Mouse (Mus musculus): ENCODE measurements around the gene Fbxo31. TPM values are rescaled to one million over a fixed set of nuclear protein-coding genes. Genes with fewer than 3 reads are reported as not detected.
A peak's percentile ranks its signal among the peaks of the same experiment; 100 is the strongest.
"Not testable (repeated sequence)": the region's sequence is repeated elsewhere in the genome, so short reads cannot be mapped to it uniquely, and the experiment has no call there.

Gene Fbxo31
- polyA plus RNA-seq, 1 experiment from 2014 or later, result 16.3 TPM

DNA sequence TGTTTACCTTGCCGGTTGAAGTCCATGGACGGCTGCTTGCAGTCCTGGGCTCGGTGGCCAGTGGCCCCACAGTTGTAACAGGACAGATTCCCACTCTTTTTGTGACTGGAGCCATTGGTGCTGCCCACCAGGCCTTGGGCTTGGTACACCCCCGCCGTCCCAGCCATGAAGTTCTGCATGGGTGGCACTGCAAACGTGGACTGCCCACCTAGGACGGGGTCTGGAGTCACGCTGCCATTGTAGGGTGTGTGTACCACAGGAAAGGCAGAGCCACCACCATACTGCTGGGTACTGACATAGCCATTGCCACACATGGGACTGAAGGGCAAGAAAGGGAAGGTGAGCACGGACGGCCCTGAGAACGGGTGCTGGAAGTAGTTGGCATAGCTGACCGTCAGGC lies 25.2 kb upstream of the Fbxo31 start:
- DNase-seq (ENCODE audit: low spot score, missing footprints), result no peak
- ATAC-seq (ENCODE audit: low FRiP score), result no peak
- 94% methylated on average over 12 of the region's 12 CpGs for WGBS
- Histone ChIP-seq H3K27me3 (ENCODE audit: control insufficient read depth, insufficient read depth, low read length) (no peaks in the 10 kb centered on the region), H3K9me3 (ENCODE audit: control insufficient read depth, low read length) (no peaks in the 10 kb centered on the region), H3K9ac (ENCODE audit: low read length) (no peak overlapping the region), H3K27ac (ENCODE audit: low read depth, low read length) (no peak overlapping the region), H3K4me1 (ENCODE audit: control insufficient read depth, insufficient read depth, low read length) (no peaks in the 10 kb centered on the region), H3K4me3 (ENCODE audit: low read depth, low read length) (no peak overlapping the region), H3K36me3 (ENCODE audit: control insufficient read depth, insufficient read depth, low read length) (peaks cover 34% of the 10 kb centered on the region), H3K4me2 (no peak overlapping the region)

DNA sequence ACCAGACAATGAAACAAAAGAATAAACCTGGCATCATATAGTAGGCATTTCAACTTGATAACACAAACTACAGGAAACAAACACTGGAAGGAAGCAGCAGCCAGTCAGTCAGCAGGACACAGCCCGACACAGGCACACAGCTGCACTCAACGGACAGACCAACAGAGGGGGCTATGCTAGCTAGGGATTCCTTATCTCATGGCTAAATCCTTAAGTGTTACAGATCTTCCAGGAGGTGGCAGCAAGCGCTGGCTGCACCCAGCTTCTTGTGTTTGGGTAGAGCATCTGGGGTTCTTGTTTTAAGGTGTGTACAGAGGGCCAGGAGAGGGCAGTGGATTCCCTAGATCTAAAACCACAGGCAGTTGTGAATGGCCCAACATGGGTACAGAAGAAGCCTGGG lies 24.3 kb upstream of the Fbxo31 start:
- H3K9me3 ChIP-seq (ENCODE audit: control insufficient read depth, low read length), result no peaks in the 10 kb centered on the region
- H3K36me3 ChIP-seq (ENCODE audit: control insufficient read depth, insufficient read depth, low read length), result peaks cover 35% of the 10 kb centered on the region
- H3K4me2 ChIP-seq, result no peak overlapping the region
- no peak overlapping the region for H3K9ac ChIP-seq (ENCODE audit: low read length)
- peak; percentile 51; the same call in 1 of the 2 replicates for ATAC-seq (ENCODE audit: low FRiP score)
- H3K4me3 ChIP-seq (ENCODE audit: low read depth, low read length), result no peak overlapping the region
- 30% methylated on average over 3 of the region's 3 CpGs for WGBS
- no peaks in the 10 kb centered on the region for H3K4me1 ChIP-seq (ENCODE audit: control insufficient read depth, insufficient read depth, low read length)
- H3K27me3 ChIP-seq (ENCODE audit: control insufficient read depth, insufficient read depth, low read length), result no peaks in the 10 kb centered on the region
- peak; percentile 90 for DNase-seq (ENCODE audit: low spot score, missing footprints)
- H3K27ac ChIP-seq (ENCODE audit: low read depth, low read length), result no peak overlapping the region

DNA sequence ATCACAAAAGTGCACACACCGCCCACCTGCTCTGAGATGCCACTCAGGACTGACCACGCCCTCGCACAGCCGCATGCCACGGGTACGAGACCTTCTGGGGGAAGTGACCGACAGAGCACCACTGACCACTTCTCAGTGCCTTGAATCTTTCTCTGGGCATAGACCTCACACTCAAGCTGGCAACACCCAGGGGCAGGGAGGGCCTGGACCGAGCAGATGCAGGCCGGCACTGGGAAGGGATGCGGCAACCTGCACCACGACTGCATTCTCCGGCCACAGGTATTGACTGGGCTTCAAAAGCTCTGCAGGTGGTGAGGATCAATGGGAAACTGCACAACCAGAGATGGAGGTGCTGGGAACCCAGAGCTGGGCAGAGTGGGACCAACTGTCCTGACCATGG lies 23.8 kb upstream of the Fbxo31 start:
- no peaks in the 10 kb centered on the region for H3K4me1 ChIP-seq (ENCODE audit: control insufficient read depth, insufficient read depth, low read length)
- H3K9ac ChIP-seq (ENCODE audit: low read length), result no peak overlapping the region
- H3K4me2 ChIP-seq, result no peak overlapping the region
- H3K4me3 ChIP-seq (ENCODE audit: low read depth, low read length), result no peak overlapping the region
- WGBS, result 94% methylated on average over 12 of the region's 12 CpGs
- H3K36me3 ChIP-seq (ENCODE audit: control insufficient read depth, insufficient read depth, low read length), result peaks cover 34% of the 10 kb centered on the region
- no peaks in the 10 kb centered on the region for H3K27me3 ChIP-seq (ENCODE audit: control insufficient read depth, insufficient read depth, low read length)
- ATAC-seq (ENCODE audit: low FRiP score), result no peak
- no peak for DNase-seq (ENCODE audit: low spot score, missing footprints)
- no peak overlapping the region for H3K27ac ChIP-seq (ENCODE audit: low read depth, low read length)
- H3K9me3 ChIP-seq (ENCODE audit: control insufficient read depth, low read length), result no peaks in the 10 kb centered on the region

DNA sequence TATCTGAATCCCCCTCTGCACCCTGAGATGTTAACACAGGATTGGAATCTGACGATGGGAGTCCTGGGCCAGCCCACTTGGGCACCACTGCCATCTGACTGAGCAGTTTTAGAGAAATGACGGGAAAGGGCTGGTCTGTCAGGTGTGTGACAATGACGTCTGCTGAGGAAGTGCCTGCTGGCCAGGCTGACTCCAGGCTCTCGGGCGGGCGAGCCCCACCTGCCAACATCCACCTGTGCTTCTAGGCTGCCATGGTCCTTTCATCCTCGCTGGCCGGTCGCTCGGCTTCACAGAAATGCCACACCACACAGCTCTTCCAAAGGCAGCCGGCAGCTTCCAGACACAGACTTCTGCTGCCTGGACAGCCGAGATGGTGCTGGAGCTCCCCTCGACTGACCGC lies 21.2 kb upstream of the Fbxo31 start:
- 92% methylated on average over 14 of the region's 14 CpGs for WGBS
- Histone ChIP-seq H3K4me2 (no peak overlapping the region), H3K27me3 (ENCODE audit: control insufficient read depth, insufficient read depth, low read length) (no peaks in the 10 kb centered on the region), H3K4me3 (ENCODE audit: low read depth, low read length) (no peak overlapping the region), H3K9ac (ENCODE audit: low read length) (no peak overlapping the region), H3K36me3 (ENCODE audit: control insufficient read depth, insufficient read depth, low read length) (peaks cover 35% of the 10 kb centered on the region), H3K4me1 (ENCODE audit: control insufficient read depth, insufficient read depth, low read length) (no peaks in the 10 kb centered on the region), H3K9me3 (ENCODE audit: control insufficient read depth, low read length) (no peaks in the 10 kb centered on the region), H3K27ac (ENCODE audit: low read depth, low read length) (no peak overlapping the region)
- DNase-seq (ENCODE audit: low spot score, missing footprints), result no peak
- ATAC-seq (ENCODE audit: low FRiP score), result no peak

DNA sequence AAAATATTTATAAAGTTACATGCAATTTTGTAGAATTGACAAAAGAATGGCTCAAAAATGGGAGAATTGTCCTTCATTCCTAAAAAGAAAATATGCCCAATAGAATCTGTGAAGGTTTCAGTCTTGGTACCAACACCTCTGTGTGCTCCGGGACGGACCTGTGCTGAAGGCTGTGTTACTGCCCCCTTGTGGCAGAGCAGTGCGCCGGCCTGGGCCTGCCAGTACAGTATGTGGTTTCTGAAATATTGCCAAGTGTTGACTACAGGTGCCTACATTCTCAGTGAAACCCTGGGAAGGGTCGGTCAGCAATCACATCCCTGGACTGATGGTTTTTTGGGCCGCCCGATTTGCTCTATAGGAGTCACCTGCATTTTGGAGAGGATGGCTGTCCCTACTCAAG lies 20.3 kb upstream of the Fbxo31 start:
- H3K27me3 ChIP-seq (ENCODE audit: control insufficient read depth, insufficient read depth, low read length), result no peaks in the 10 kb centered on the region
- no peaks in the 10 kb centered on the region for H3K9me3 ChIP-seq (ENCODE audit: control insufficient read depth, low read length)
- H3K4me3 ChIP-seq (ENCODE audit: low read depth, low read length), result no peak overlapping the region
- ATAC-seq (ENCODE audit: low FRiP score), result peak; percentile 76
- H3K27ac ChIP-seq (ENCODE audit: low read depth, low read length), result no peak overlapping the region
- DNase-seq (ENCODE audit: low spot score, missing footprints), result peak; percentile 86
- no peak overlapping the region for H3K9ac ChIP-seq (ENCODE audit: low read length)
- no peak overlapping the region for H3K4me2 ChIP-seq
- H3K4me1 ChIP-seq (ENCODE audit: control insufficient read depth, insufficient read depth, low read length), result no peaks in the 10 kb centered on the region
- peaks cover 30% of the 10 kb centered on the region for H3K36me3 ChIP-seq (ENCODE audit: control insufficient read depth, insufficient read depth, low read length)
- WGBS, result 41% methylated on average over 7 of the region's 7 CpGs

DNA sequence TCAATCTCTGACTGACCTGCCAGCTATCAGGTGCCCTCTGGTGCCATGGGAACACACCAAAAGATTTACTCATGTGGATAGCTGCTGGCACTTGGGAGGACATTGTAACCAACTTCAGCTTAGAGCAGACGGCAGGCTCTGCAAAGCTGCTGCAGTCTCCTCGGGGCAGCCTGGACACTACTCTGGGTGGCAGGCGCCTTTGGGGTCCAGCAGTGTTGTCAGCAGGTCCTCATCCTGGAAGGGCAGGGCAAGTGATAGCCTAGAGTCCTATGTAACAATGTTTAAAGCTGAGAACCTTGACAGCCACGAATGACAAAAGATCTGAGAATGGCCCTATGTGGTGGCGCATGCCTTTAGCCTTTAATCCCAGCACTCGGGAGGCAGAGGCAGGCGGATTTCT lies 19.6 kb upstream of the Fbxo31 start:
- ATAC-seq (ENCODE audit: low FRiP score) (no peak), DNase-seq (ENCODE audit: low spot score, missing footprints) (no peak)
- H3K27ac ChIP-seq (ENCODE audit: low read depth, low read length), result no peak overlapping the region
- H3K4me1 ChIP-seq (ENCODE audit: control insufficient read depth, insufficient read depth, low read length), result no peaks in the 10 kb centered on the region
- H3K27me3 ChIP-seq (ENCODE audit: control insufficient read depth, insufficient read depth, low read length), result no peaks in the 10 kb centered on the region
- H3K9ac ChIP-seq (ENCODE audit: low read length), result no peak overlapping the region
- H3K36me3 ChIP-seq (ENCODE audit: control insufficient read depth, insufficient read depth, low read length), result peaks cover 27% of the 10 kb centered on the region
- no peaks in the 10 kb centered on the region for H3K9me3 ChIP-seq (ENCODE audit: control insufficient read depth, low read length)
- H3K4me2 ChIP-seq, result no peak overlapping the region
- 91% methylated on average over 7 of the region's 7 CpGs for WGBS
- no peak overlapping the region for H3K4me3 ChIP-seq (ENCODE audit: low read depth, low read length)

DNA sequence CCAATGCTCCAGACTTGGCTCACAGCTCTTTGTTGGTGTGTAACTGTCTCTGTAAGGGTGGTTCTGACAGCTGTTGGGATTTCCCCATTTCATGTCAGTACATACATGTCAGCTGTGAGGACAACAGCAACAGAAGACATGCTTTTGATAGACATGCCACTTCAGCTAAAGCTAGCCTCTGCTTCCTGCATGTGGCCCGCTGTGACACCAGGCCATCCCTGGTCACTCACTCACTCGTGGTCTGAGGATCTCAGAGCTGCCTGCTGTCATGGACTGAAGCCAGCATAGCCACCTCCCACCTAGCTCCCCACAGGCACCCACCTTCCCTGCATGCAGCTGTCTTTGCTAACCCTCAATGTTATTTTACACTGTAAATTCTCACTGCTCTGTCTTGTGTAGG lies 18.9 kb upstream of the Fbxo31 start:
- H3K27ac ChIP-seq (ENCODE audit: low read depth, low read length); H3K4me1 ChIP-seq (ENCODE audit: control insufficient read depth, insufficient read depth, low read length); H3K9me3 ChIP-seq (ENCODE audit: control insufficient read depth, low read length); H3K27me3 ChIP-seq (ENCODE audit: control insufficient read depth, insufficient read depth, low read length); H3K4me2 ChIP-seq; ATAC-seq (ENCODE audit: low FRiP score); H3K9ac ChIP-seq (ENCODE audit: low read length); DNase-seq (ENCODE audit: low spot score, missing footprints); H3K4me3 ChIP-seq (ENCODE audit: low read depth, low read length): not testable (repeated sequence)
- H3K36me3 ChIP-seq (ENCODE audit: control insufficient read depth, insufficient read depth, low read length), result peaks cover 23% of the 10 kb centered on the region
- 86% methylated on average over 2 of the region's 2 CpGs for WGBS

DNA sequence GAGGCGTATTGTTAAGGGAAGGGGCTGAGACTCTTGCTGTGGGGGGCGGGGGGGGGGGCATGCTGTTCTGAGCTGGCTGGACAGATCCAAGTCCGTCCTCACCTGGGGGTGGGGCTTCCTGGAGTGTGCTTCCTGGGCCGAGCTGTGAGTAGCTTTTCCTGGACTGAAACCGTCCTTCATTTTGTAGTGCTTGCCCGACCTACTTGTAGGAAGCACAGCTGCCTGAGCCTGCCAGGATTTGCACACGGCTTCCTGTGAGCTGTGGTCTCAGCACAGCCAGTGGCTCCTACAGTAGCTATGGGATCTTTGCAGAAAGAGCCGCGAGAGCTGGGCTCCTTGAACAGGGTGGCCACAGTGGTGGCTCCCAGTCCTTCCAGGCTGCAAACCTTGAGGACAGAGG lies 15.4 kb upstream of the Fbxo31 start:
- H3K4me3 ChIP-seq (ENCODE audit: low read depth, low read length), result no peak overlapping the region
- peaks cover 12% of the 10 kb centered on the region for H3K4me1 ChIP-seq (ENCODE audit: control insufficient read depth, insufficient read depth, low read length)
- no peak overlapping the region for H3K27ac ChIP-seq (ENCODE audit: low read depth, low read length)
- H3K9me3 ChIP-seq (ENCODE audit: control insufficient read depth, low read length), result no peaks in the 10 kb centered on the region
- DNase-seq (ENCODE audit: low spot score, missing footprints) (no peak), ATAC-seq (ENCODE audit: low FRiP score) (no peak)
- no peak overlapping the region for H3K4me2 ChIP-seq
- H3K27me3 ChIP-seq (ENCODE audit: control insufficient read depth, insufficient read depth, low read length), result no peaks in the 10 kb centered on the region
- peaks cover 17% of the 10 kb centered on the region for H3K36me3 ChIP-seq (ENCODE audit: control insufficient read depth, insufficient read depth, low read length)
- WGBS, result 77% methylated on average over 9 of the region's 9 CpGs
- no peak overlapping the region for H3K9ac ChIP-seq (ENCODE audit: low read length)

DNA sequence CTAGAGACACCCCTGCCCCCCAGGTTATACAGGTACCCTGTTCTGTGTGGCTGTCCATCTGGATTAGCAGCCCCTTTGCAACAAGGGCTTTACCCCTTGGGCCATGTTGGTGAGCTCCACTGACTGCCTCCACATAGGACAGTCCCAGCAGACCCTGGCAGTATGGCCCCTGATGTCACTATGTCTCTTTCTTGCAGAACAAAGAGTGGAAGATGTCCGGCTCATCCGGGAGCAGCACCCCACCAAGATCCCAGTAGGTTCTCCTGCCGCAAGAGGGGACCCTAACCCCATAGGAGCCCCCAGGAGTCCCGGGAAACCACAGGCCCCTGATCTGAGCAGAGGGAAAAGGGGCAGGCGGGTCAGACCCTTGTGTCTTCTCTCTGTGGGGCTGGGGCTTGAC lies 14.7 kb upstream of the Fbxo31 start:
- no peak for ATAC-seq (ENCODE audit: low FRiP score)
- WGBS, result 85% methylated on average over 5 of the region's 5 CpGs
- H3K36me3 ChIP-seq (ENCODE audit: control insufficient read depth, insufficient read depth, low read length), result peaks cover 17% of the 10 kb centered on the region

More for the DNA sequence above, 14.7 kb upstream of the Fbxo31 start:
- Histone ChIP-seq H3K9ac (ENCODE audit: low read length) (no peak overlapping the region), H3K27me3 (ENCODE audit: control insufficient read depth, insufficient read depth, low read length) (no peaks in the 10 kb centered on the region), H3K4me1 (ENCODE audit: control insufficient read depth, insufficient read depth, low read length) (peaks cover 12% of the 10 kb centered on the region), H3K4me2 (no peak overlapping the region), H3K27ac (ENCODE audit: low read depth, low read length) (no peak overlapping the region), H3K9me3 (ENCODE audit: control insufficient read depth, low read length) (no peaks in the 10 kb centered on the region), H3K4me3 (ENCODE audit: low read depth, low read length) (no peak overlapping the region)
- DNase-seq (ENCODE audit: low spot score, missing footprints), result no peak

All from midbrain, embryonic 11.5 days (tissue).